Mouse (Mus musculus) embryo, embryonic 10 days (tissue): ENCODE results near the gene Sec16b.

Experiments used
- DNase-seq: peaks from one replicate; pipeline ENCODE4 v3.0.0-alpha.2; 2015; ENCODE audit warnings: low spot score

Gene Sec16b

GRCm38 (mm10) chr1:157558145-157558544 is 51.6 kb downstream of the Sec16b start:
- DNase-seq, result no peak

GRCm38 (mm10) chr1:157559986-157560385 is 53.5 kb downstream of the Sec16b start:
- no peak for DNase-seq

- peak; percentile 80 for DNase-seq
These were observed 54.3 kb downstream of the Sec16b start for GRCm38 (mm10) chr1:157560654-157561386.

- no peak for DNase-seq
These were observed 61.3 kb downstream of the Sec16b start for GRCm38 (mm10) chr1:157567819-157568218.

- no peak for DNase-seq
These were observed 62.9 kb downstream of the Sec16b start for GRCm38 (mm10) chr1:157569263-157570090.

- peak; percentile 54 for DNase-seq
These were observed 68.8 kb downstream of the Sec16b start for GRCm38 (mm10) chr1:157575316-157575715.

- no peak for DNase-seq
These were observed 71.8 kb downstream of the Sec16b start for GRCm38 (mm10) chr1:157578336-157578735.

GRCm38 (mm10) chr1:157586556-157586955 is 80.0 kb downstream of the Sec16b start:
- DNase-seq, result no peak

- no peak for DNase-seq
These were observed 85.5 kb downstream of the Sec16b start for GRCm38 (mm10) chr1:157592039-157592438.

GRCm38 (mm10) chr1:157594561-157594960 is 88.0 kb downstream of the Sec16b start:
- no peak for DNase-seq

GRCm38 (mm10) chr1:157595165-157595564 is 88.6 kb downstream of the Sec16b start:
- no peak for DNase-seq

- no peak for DNase-seq
These were observed 98.0 kb downstream of the Sec16b start for GRCm38 (mm10) chr1:157604513-157604912.
